Mouse (Mus musculus) Muller cell, postnatal 12 days (primary cell): Measurements from ENCODE around the gene Sf3b4.

ENCODE experiments used
- DNase-seq: peaks from one replicate; pipeline ENCODE4 v3.0.0-alpha.2; 2015; ENCODE audit errors: inconsistent ontology term

The Sf3b4 gene

DNA sequence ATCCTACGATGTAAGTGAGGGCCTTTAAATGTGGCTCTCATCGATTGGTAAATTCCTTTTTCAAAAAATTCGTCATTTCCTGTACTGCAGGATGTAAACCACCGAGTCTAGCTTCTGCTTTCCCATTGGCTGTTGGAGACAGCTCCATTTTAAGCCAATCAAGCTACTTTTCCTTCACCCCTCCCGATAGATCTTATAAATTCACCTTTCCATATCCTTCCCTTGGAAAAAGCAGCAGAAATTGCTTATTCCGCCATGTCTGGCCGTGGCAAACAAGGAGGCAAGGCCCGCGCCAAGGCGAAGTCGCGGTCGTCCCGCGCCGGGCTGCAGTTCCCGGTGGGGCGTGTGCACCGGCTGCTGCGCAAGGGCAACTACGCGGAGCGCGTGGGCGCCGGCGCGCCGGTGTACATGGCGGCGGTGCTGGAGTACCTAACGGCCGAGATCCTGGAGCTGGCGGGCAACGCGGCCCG, 47.6 kb downstream of the Sf3b4 start, which contains the start of the genes Bola1 and Hist2h2ab:
Gene Bola1, minus strand, starts transcription at position 49 of the 470 bp plus-strand sequence.
Gene Hist2h2ab, plus strand, starts transcription at position 205 of the 470 bp plus-strand sequence.
- peak; percentile 87 for DNase-seq

DNA sequence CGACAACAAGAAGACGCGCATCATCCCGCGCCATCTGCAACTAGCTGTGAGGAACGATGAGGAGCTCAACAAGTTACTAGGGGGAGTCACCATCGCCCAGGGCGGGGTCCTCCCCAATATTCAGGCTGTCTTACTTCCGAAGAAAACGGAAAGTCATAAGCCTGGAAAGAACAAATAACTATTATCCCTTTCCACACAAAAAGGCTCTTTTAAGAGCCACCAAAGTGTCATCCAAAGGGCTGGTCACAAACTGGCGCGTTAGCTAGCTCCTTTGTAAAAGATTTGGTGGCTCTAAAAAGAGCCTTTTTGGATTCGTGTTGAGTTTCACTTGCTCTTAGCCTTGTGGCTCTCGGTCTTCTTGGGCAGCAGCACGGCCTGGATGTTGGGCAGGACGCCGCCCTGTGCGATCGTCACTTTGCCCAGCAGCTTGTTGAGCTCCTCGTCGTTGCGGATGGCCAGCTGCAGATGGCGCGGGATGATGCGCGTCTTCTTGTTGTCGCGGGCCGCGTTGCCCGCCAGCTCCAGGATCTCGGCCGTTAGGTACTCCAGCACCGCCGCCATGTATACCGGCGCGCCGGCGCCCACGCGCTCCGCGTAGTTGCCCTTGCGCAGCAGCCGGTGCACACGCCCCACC, 48.1 kb downstream of the Sf3b4 start:
- DNase-seq, result peak; percentile 48

DNA sequence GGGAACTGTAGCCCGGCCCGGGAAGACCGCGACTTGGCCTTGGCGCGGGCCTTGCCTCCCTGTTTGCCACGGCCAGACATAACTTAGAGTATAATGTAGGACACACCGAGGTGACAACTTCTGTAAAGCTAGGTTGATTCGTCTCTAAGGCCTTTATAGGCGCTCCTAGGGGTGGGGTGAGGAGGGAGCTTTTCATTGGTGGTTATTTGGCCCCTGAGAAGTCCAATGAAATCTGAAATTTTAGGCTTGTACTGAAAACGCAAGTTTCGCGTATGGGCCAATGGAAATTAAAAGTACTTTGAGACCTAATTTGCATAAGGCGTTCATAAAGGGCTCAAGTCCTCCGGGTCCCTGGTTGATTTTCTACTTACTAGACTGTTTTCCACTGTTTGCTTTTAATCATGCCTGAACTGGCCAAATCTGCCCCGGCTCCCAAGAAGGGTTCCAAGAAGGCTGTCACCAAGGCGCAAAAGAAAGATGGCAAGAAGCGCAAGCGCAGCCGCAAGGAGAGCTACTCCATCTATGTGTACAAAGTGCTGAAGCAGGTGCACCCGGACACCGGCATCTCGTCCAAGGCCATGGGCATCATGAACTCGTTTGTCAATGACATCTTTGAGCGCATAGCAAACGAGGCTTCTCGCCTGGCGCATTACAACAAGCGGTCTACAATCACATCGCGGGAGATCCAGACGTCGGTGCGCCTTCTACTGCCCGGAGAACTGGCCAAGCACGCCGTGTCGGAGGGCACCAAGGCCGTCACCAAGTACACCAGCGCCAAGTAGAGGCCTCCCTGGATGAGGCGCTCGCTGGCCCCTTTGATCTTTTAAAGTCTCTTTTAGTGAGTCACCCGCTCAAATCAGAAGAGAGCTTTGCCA, 48.9 kb downstream of the Sf3b4 start, which contains the start of the genes Hist2h2ac and Hist2h2be:
Gene Hist2h2ac, minus strand, starts transcription at position 116 of the 875 bp plus-strand sequence.
Gene Hist2h2be, plus strand, starts transcription at position 355 of the 875 bp plus-strand sequence.
- DNase-seq, result peak; percentile 98

DNA sequence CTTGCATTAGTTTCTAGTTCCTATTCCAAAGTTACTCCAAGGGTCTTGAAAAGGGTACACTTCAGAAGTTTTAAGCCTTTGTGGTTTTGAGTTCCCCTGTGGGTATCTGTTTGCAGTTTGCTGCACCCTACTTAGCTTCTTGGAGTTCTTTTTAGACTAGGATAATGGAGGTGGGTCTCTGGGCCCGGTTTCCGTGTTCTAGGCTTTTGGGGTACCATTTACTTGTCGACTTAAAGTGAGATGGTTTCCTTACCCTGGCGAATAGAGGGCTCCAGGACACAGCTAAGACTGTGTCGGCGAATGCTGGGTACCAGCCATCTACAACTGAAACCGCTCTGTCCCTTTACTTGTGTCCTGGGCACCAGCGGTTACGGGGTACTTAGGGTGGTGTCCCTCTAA, 49.5 kb downstream of the Sf3b4 start:
- DNase-seq, result no peak

DNA sequence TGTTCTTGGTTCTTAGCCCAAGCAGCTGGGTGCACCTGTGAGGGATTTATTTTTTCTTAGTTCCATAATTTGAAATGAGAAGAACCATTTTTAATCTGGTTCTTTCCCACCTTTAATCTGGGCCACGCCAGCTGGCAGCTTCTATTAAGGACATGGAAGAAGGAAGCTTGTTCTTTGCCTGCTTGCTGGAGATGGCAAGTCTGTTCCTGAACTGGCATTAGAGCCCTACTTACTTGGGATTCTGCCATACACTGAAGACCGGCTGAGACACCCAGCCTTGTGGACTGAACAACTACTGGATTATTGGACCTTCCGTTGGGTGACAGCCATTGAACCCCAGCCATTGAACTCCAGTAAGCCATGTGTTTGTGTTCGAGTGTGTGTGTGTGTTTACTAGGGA, 50.6 kb downstream of the Sf3b4 start:
- DNase-seq, result no peak

DNA sequence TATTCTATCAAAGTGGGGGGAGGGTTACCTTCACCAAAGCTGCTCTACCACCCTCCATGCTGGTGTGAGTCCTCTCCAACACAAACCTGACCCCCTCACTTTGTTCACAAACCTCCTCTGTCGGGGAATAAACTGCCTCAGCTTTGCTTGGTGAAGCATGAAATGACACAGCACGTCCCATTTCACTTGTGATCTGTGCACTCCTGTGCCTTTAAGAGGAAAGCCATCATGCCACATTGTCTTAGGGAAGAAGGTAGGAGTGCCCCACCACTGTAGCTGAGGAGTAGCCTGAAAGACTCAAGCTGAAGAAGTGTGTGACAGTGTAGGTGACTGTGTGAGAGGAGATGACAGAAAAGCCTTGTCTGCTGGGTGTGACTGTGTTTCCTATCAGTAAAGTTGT, 53.3 kb downstream of the Sf3b4 start:
- no peak for DNase-seq
